15 mouse cellular contexts compared by ENCODE assay signal in genomic region chr14:100864164-100864563, GRCm38 (mm10).
"Had no signal": no experiment of that assay in that cellular context is flagged by ENCODE, and none has a peak within 500 bp of the region (broad histone marks: within the 10 kb centered on the region; RNA-seq: fewer than 3 reads in every experiment).

No protein-coding gene starts in this region.

- H3K4me3 ChIP-seq: intestine, embryonic 15.5 days; limb, embryonic 12.5 days; liver, embryonic 13.5 days; lung, embryonic 15.5 days; megakaryocyte, embryonic 14.5 days; midbrain, embryonic 15.5 days; neural tube, embryonic 12.5 days had no signal

- H3K27ac ChIP-seq: intestine, embryonic 15.5 days; limb, embryonic 12.5 days; liver, embryonic 13.5 days; lung, embryonic 15.5 days; macrophage; midbrain, embryonic 15.5 days; neural tube, embryonic 12.5 days had no signal

- DNase-seq: kidney, adult 8-10 months; kidney, postnatal 25 days; liver; liver, embryonic 13.5 days; liver, postnatal 0 days; lung, postnatal 14 days; spleen, adult 18-20 months; thymus, postnatal 36 days had no signal

- ATAC-seq: liver, postnatal 0 days; midbrain, embryonic 15.5 days had no signal
